Mouse (Mus musculus) NIH3T3 (cell line): ENCODE measurements around the gene Cdiptos.

Experiments
- DNase-seq: peaks from one replicate; pipeline ENCODE4 v3.0.0-alpha.2; 2012; ENCODE audit warnings: low read depth

Gene Cdiptos

GRCm38 (mm10) chr7:126975950-126976866 lies at the start of gene Cdiptos:
Cdiptos (minus strand) TSS chr7:126976098.
- peak; percentile 97 for DNase-seq

GRCm38 (mm10) chr7:127024755-127025555 lies 49.1 kb upstream of the Cdiptos start:
- DNase-seq: peak; percentile 88

GRCm38 (mm10) chr7:127023896-127024690 lies 48.2 kb upstream of the Cdiptos start:
- DNase-seq: no peak

GRCm38 (mm10) chr7:127023272-127023691 lies 47.4 kb upstream of the Cdiptos start:
- no peak for DNase-seq

- DNase-seq: no peak
Observed at GRCm38 (mm10) chr7:127022528-127023271, 46.8 kb upstream of the Cdiptos start.

GRCm38 (mm10) chr7:127021563-127022527 lies 45.9 kb upstream of the Cdiptos start:
- DNase-seq: no peak

- DNase-seq: no peak
Observed at GRCm38 (mm10) chr7:127020901-127021562, 45.1 kb upstream of the Cdiptos start, which contains the start of the genes Gm42742 and Prrt2. Gm42742 (minus strand) TSS chr7:127021097. Prrt2 (minus strand) TSS chr7:127021211.

GRCm38 (mm10) chr7:127020491-127020890 lies 44.6 kb upstream of the Cdiptos start:
- DNase-seq: no peak

GRCm38 (mm10) chr7:127020031-127020430 lies 44.1 kb upstream of the Cdiptos start:
- no peak for DNase-seq

- DNase-seq: no peak
Observed at GRCm38 (mm10) chr7:127019306-127019960, 43.5 kb upstream of the Cdiptos start.

GRCm38 (mm10) chr7:127018416-127019305 lies 42.8 kb upstream of the Cdiptos start:
- DNase-seq: no peak

GRCm38 (mm10) chr7:127017950-127018345 lies 42.0 kb upstream of the Cdiptos start:
- DNase-seq: no peak

- DNase-seq: peak; percentile 99
Observed at GRCm38 (mm10) chr7:127016971-127017949, 41.4 kb upstream of the Cdiptos start, which contains the start of gene Pagr1a. Pagr1a (minus strand) TSS chr7:127017352.

GRCm38 (mm10) chr7:127016486-127016938 lies 40.6 kb upstream of the Cdiptos start:
- DNase-seq: peak; percentile 68

GRCm38 (mm10) chr7:127016481-127016485 lies 40.4 kb upstream of the Cdiptos start, which contains the start of gene Pagr1b:
Pagr1b (minus strand) TSS chr7:127016484.
- DNase-seq: no peak

GRCm38 (mm10) chr7:127016081-127016480 lies 40.2 kb upstream of the Cdiptos start:
- peak; percentile 78 for DNase-seq

- DNase-seq: no peak
Observed at GRCm38 (mm10) chr7:127014993-127015392, 39.1 kb upstream of the Cdiptos start.
